Mouse (Mus musculus): ENCODE measurements around the gene Tigar. TPM values are rescaled to one million over a fixed set of nuclear protein-coding genes. Genes with fewer than 3 reads are reported as not detected.

The Tigar gene
- total and polyA plus RNA-seq, 3 experiments = 3.2 to 5.6 TPM; not detected in 1

GRCm38 (mm10) chr6:127152106-127152951, 43.0 kb upstream of the Tigar start, which contains the start of gene Ccnd2 (continued):
- TF ChIP-seq ZKSCAN1 (IDR thresholded peaks at IDR 0.05; ENCODE audit: low read depth, low read length) (no peak), CHD2 (IDR thresholded peaks at IDR 0.05; ENCODE audit: low read length) (peak; percentile 26; the same call in 1 of the 2 replicates), CHD1 (IDR thresholded peaks at IDR 0.05; ENCODE audit: low read depth, low read length) (no peak), MYB (IDR thresholded peaks at IDR 0.05; ENCODE audit: low read depth, low read length) (no peak), NELFE (IDR thresholded peaks at IDR 0.05; ENCODE audit: low read depth, low read length) (peak; percentile 61)

- peak; percentile 85 for DNase-seq (ENCODE audit: low read depth, low spot score)
- Histone ChIP-seq H3K4me1 (ENCODE audit: control insufficient read depth in 1 of 2, insufficient read depth in 2 of 2, low read length in 2 of 2) (peaks cover 7 to 23% of the 10 kb centered on the region in 2 experiments), H3K27me3 (ENCODE audit: control insufficient read depth in 1 of 2, insufficient read depth in 2 of 2, low read length in 2 of 2) (peaks cover 7 to 11% of the 10 kb centered on the region in 2 experiments), H3K4me3 (ENCODE audit: control insufficient read depth in 1 of 2, insufficient read depth in 1 of 2, low read depth in 2 of 2, low read length in 2 of 2) (peak overlapping the region; percentile 28 to 49), H3K36me3 (ENCODE audit: control insufficient read depth in 1 of 2, insufficient read depth in 2 of 2, low read length in 2 of 2) (peaks cover 5 to 16% of the 10 kb centered on the region in 2 experiments), H3K27ac (ENCODE audit: control insufficient read depth, low read depth, low read length) (peak overlapping the region; percentile 98), H3K9ac (ENCODE audit: control insufficient read depth, low read depth, low read length, poor library complexity, severe bottlenecking) (peak overlapping the region; percentile 82), H3K9me3 (replicated peaks; ENCODE audit: insufficient read depth, low read length) (no peaks in the 10 kb centered on the region), H3K79me2 (ENCODE audit: control insufficient read depth, insufficient read depth, low read length, poor library complexity) (peaks cover 36% of the 10 kb centered on the region)
- no peak for TF ChIP-seq ZC3H11A (IDR thresholded peaks at IDR 0.05; ENCODE audit: low read depth, low read length)
- no peak for TF ChIP-seq MYB (IDR thresholded peaks at IDR 0.05; ENCODE audit: low read depth, low read length)
- TF ChIP-seq MXI1 (IDR thresholded peaks at IDR 0.05; ENCODE audit: low read depth, low read length) = peak; percentile 74
- TF ChIP-seq MAX (IDR thresholded peaks at IDR 0.05; ENCODE audit: low read length) = peak; percentile 87
- TF ChIP-seq TCF12 (IDR thresholded peaks at IDR 0.05; ENCODE audit: low read depth, low read length) = no peak
- 0 out of 2 replicates have a peak, but pooled peaks have one; percentile 15 for TF ChIP-seq ETS1 (IDR thresholded peaks at IDR 0.05; ENCODE audit: low read depth, low read length)
- TF ChIP-seq SMC3 (IDR thresholded peaks at IDR 0.05; ENCODE audit: low read depth, low read length) = no peak
- peak; percentile 16; the same call in 1 of the 2 replicates for TF ChIP-seq NRF1 (IDR thresholded peaks at IDR 0.05; ENCODE audit: insufficient read depth, low read depth, low read length, poor library complexity, severe bottlenecking)
- no peak for TF ChIP-seq ZKSCAN1 (IDR thresholded peaks at IDR 0.05; ENCODE audit: low read depth, low read length)
- 0 out of 2 replicates have a peak, but pooled peaks have one; percentile 31 for TF ChIP-seq RCOR1 (IDR thresholded peaks at IDR 0.05; ENCODE audit: low read depth, low read length)
- TF ChIP-seq GABPA (IDR thresholded peaks at IDR 0.05; ENCODE audit: low read depth, low read length) = no peak
- TF ChIP-seq TBP (IDR thresholded peaks at IDR 0.05; ENCODE audit: low read depth, low read length) = no peak
- peak in 2 of 3 experiments; percentile 7 to 22; a peak in 2 of 6 replicates for TF ChIP-seq CTCF (IDR thresholded peaks at IDR 0.05 in 2 of 3, conservative IDR thresholded peaks at IDR 0.05 in 1 of 3; ENCODE audit: control insufficient read depth in 1 of 3, insufficient read depth in 1 of 3, low read depth in 2 of 3, low read length in 3 of 3, poor library complexity in 1 of 3, severe bottlenecking in 1 of 3)
- TF ChIP-seq NELFE (IDR thresholded peaks at IDR 0.05; ENCODE audit: low read depth, low read length) = peak; percentile 52
- no peak; the same call in 1 of the 2 replicates for TF ChIP-seq ZNF384 (IDR thresholded peaks at IDR 0.05; ENCODE audit: low read depth, low read length)
- no peak for TF ChIP-seq USF2 (IDR thresholded peaks at IDR 0.05; ENCODE audit: borderline replicate concordance in 1 of 2, insufficient read depth in 1 of 2, low read depth in 1 of 2, low read length in 2 of 2)
- no peak for TF ChIP-seq MEF2A (IDR thresholded peaks at IDR 0.05; ENCODE audit: extremely low read depth, insufficient replicate concordance, low read depth, low read length, poor library complexity, severe bottlenecking)
- TF ChIP-seq KAT2A (conservative IDR thresholded peaks at IDR 0.05; ENCODE audit: low read depth, low read length) = no peak
- TF ChIP-seq HCFC1 (IDR thresholded peaks at IDR 0.05; ENCODE audit: low read depth, low read length) = no peak; the same call in none of the 2 replicates
- no peak for TF ChIP-seq MAFK (IDR thresholded peaks at IDR 0.05; ENCODE audit: borderline replicate concordance, low read depth, low read length)
- no peak for TF ChIP-seq JUND (IDR thresholded peaks at IDR 0.05; ENCODE audit: low read depth, low read length)
- TF ChIP-seq UBTF (IDR thresholded peaks at IDR 0.05; ENCODE audit: borderline replicate concordance, insufficient read depth, low read depth, low read length) = no peak
- TF ChIP-seq MYC (IDR thresholded peaks at IDR 0.05; ENCODE audit: low read depth, low read length) = peak; percentile 89; the same call in 1 of the 2 replicates
- TF ChIP-seq CHD2 (IDR thresholded peaks at IDR 0.05; ENCODE audit: low read length) = no peak
- peak; percentile 62; the same call in 1 of the 2 replicates for TF ChIP-seq POLR2AphosphoS2 (IDR thresholded peaks at IDR 0.05; ENCODE audit: low read length)
- TF ChIP-seq EP300 (IDR thresholded peaks at IDR 0.05; ENCODE audit: low read depth in 1 of 2, low read length in 2 of 2) = peak in 1 of 2 experiments; percentile 46; a peak in 1 of 4 replicates
- TF ChIP-seq ZMIZ1 (IDR thresholded peaks at IDR 0.05; ENCODE audit: low read depth, low read length) = no peak
- no peak; the same call in 1 of the 2 replicates for TF ChIP-seq BHLHE40 (IDR thresholded peaks at IDR 0.05; ENCODE audit: borderline replicate concordance, low read depth, low read length)
- TF ChIP-seq CHD1 (IDR thresholded peaks at IDR 0.05; ENCODE audit: low read depth, low read length) = peak; percentile 95; the same call in 1 of the 2 replicates
- TF ChIP-seq SIN3A (IDR thresholded peaks at IDR 0.05; ENCODE audit: low read length) = peak; percentile 42
Observed at GRCm38 (mm10) chr6:127151565-127152105, 42.3 kb upstream of the Tigar start.
